Mouse (Mus musculus): ENCODE measurements around the gene Cebpa. TPM values are rescaled to one million over a fixed set of nuclear protein-coding genes. Genes with fewer than 3 reads are reported as not detected.

The Cebpa gene
- polyA plus RNA-seq (2017; shearing (Covaris generic)), result 0.54 TPM

GRCm38 (mm10) chr7:35118841-35119413 is at the start of gene Cebpa:
Cebpa (plus strand) TSS chr7:35119293.

Other genes with a start within 250 kb of the Cebpa start
- gene Pepd, start 206.9 kb upstream of the Cebpa start, polyA plus RNA-seq (2017; shearing (Covaris generic)), result 31.5 TPM
- 54.9 TPM for gene Cebpg, start 62.7 kb upstream of the Cebpa start, polyA plus RNA-seq (2017; shearing (Covaris generic))
- 0.83 TPM for gene Slc7a10, start 67.1 kb downstream of the Cebpa start, polyA plus RNA-seq (2017; shearing (Covaris generic))
- 0.76 TPM for gene Lrp3, start 96.2 kb downstream of the Cebpa start, polyA plus RNA-seq (2017; shearing (Covaris generic))
- gene Gpatch1, start 199.1 kb downstream of the Cebpa start, polyA plus RNA-seq (2017; shearing (Covaris generic)), result 13.6 TPM
- 0.73 TPM for gene Rhpn2, start 214.9 kb downstream of the Cebpa start, polyA plus RNA-seq (2017; shearing (Covaris generic))